Mouse (Mus musculus): ENCODE data around the gene Pcdh15.

Gene Pcdh15

GRCm38 (mm10) chr10:73379001-73379400 lies 279.9 kb downstream of the Pcdh15 start:
- DNase-seq (ENCODE audit: low spot score): no peak

- no peak for DNase-seq (ENCODE audit: low spot score)
Observed at GRCm38 (mm10) chr10:73384003-73384402, 284.9 kb downstream of the Pcdh15 start.

- no peak for DNase-seq (ENCODE audit: low spot score)
Observed at GRCm38 (mm10) chr10:73400426-73400825, 301.3 kb downstream of the Pcdh15 start.

- no peak for DNase-seq (ENCODE audit: low spot score)
Observed at GRCm38 (mm10) chr10:73425408-73425807, 326.3 kb downstream of the Pcdh15 start.

GRCm38 (mm10) chr10:73431345-73431744 lies 332.2 kb downstream of the Pcdh15 start:
- DNase-seq (ENCODE audit: low spot score): no peak

- DNase-seq (ENCODE audit: low spot score): no peak
Observed at GRCm38 (mm10) chr10:73484082-73484481, 384.9 kb downstream of the Pcdh15 start.

GRCm38 (mm10) chr10:73491654-73492053 lies 392.5 kb downstream of the Pcdh15 start:
- DNase-seq (ENCODE audit: low spot score): no peak

GRCm38 (mm10) chr10:73514846-73515245 lies 415.7 kb downstream of the Pcdh15 start:
- no peak for DNase-seq (ENCODE audit: low spot score)

GRCm38 (mm10) chr10:73515742-73516141 lies 416.6 kb downstream of the Pcdh15 start:
- no peak for DNase-seq (ENCODE audit: low spot score)

GRCm38 (mm10) chr10:73519438-73519837 lies 420.3 kb downstream of the Pcdh15 start:
- DNase-seq (ENCODE audit: low spot score): no peak

GRCm38 (mm10) chr10:73552831-73553230 lies 453.7 kb downstream of the Pcdh15 start:
- DNase-seq (ENCODE audit: low spot score): no peak

GRCm38 (mm10) chr10:73564216-73564615 lies 465.1 kb downstream of the Pcdh15 start:
- no peak for DNase-seq (ENCODE audit: low spot score)

- DNase-seq (ENCODE audit: low spot score): no peak
Observed at GRCm38 (mm10) chr10:73574711-73575297, 475.7 kb downstream of the Pcdh15 start.

- no peak for DNase-seq (ENCODE audit: low spot score)
Observed at GRCm38 (mm10) chr10:73667501-73667900, 568.4 kb downstream of the Pcdh15 start.

- no peak for DNase-seq (ENCODE audit: low spot score)
Observed at GRCm38 (mm10) chr10:73700519-73701286, 601.6 kb downstream of the Pcdh15 start.

- no peak for DNase-seq (ENCODE audit: low spot score)
Observed at GRCm38 (mm10) chr10:73725566-73726240, 626.6 kb downstream of the Pcdh15 start.

GRCm38 (mm10) chr10:73733246-73733645 lies 634.1 kb downstream of the Pcdh15 start:
- DNase-seq (ENCODE audit: low spot score): no peak

GRCm38 (mm10) chr10:73749021-73749420 lies 649.9 kb downstream of the Pcdh15 start:
- no peak for DNase-seq (ENCODE audit: low spot score)

- no peak for DNase-seq (ENCODE audit: low spot score)
Observed at GRCm38 (mm10) chr10:73753876-73754275, 654.7 kb downstream of the Pcdh15 start.

- no peak for DNase-seq (ENCODE audit: low spot score)
Observed at GRCm38 (mm10) chr10:73782945-73783344, 683.8 kb downstream of the Pcdh15 start.

GRCm38 (mm10) chr10:73788163-73788562 lies 689.0 kb downstream of the Pcdh15 start:
- DNase-seq (ENCODE audit: low spot score): no peak

GRCm38 (mm10) chr10:73805069-73805468 lies 705.9 kb downstream of the Pcdh15 start:
- DNase-seq (ENCODE audit: low spot score): no peak

- no peak for DNase-seq (ENCODE audit: low spot score)
Observed at GRCm38 (mm10) chr10:73812311-73812710, 713.2 kb downstream of the Pcdh15 start.

Data from c-Kit-positive CD71-positive TER-119-positive erythroid progenitor cells, embryonic 14.5 days (primary cell).